Mouse (Mus musculus): ENCODE data around the gene Il9r. TPM values are rescaled to one million over a fixed set of nuclear protein-coding genes. Genes with fewer than 3 reads are reported as not detected.
"Not testable (repeated sequence)": the region's sequence is repeated elsewhere in the genome, so short reads cannot be mapped to it uniquely, and the experiment has no call there.

Gene Il9r
- total and polyA plus RNA-seq, 2 experiments, result 0.07 TPM; not detected in 1

- Histone ChIP-seq H3K27ac (replicated peaks; ENCODE audit: insufficient read depth, low read depth, low read length) (no peak overlapping the region), H3K4me1 (ENCODE audit: control insufficient read depth, insufficient read depth, low read length) (0 out of 2 replicates have a peak, but pooled peaks cover 2% of the 10 kb centered on the region), H3K27me3 (ENCODE audit: control insufficient read depth, insufficient read depth, low read length) (no peaks in the 10 kb centered on the region), H3K9ac (ENCODE audit: low read depth, low read length) (no peak overlapping the region), H3K79me2 (ENCODE audit: control insufficient read depth, insufficient read depth, low read length) (no peaks in the 10 kb centered on the region; the same call in 1 of the 2 replicates), H3K36me3 (ENCODE audit: control insufficient read depth, insufficient read depth, low read length) (no peaks in the 10 kb centered on the region), H3K4me3 (ENCODE audit: insufficient read depth, low read depth, low read length) (no peak overlapping the region)
- TF ChIP-seq CTCF (IDR thresholded peaks at IDR 0.05; ENCODE audit: low read depth, low read length) (peak; percentile 73), POLR2A (IDR thresholded peaks at IDR 0.05; ENCODE audit: extremely low read depth, insufficient read depth, low read length) (no peak)
- DNase-seq (ENCODE audit: extremely low read depth, low read depth, low spot score), result peak; percentile 59
- 29% methylated on average over 8 of the region's 8 CpGs for WGBS
Observed at GRCm38 (mm10) chr11:32216851-32217250, 16.8 kb upstream of the Il9r start.

- Histone ChIP-seq H3K27ac (replicated peaks; ENCODE audit: insufficient read depth, low read depth, low read length) (no peak overlapping the region), H3K36me3 (ENCODE audit: control insufficient read depth, insufficient read depth, low read length) (no peaks in the 10 kb centered on the region), H3K4me3 (ENCODE audit: insufficient read depth, low read depth, low read length) (no peak overlapping the region), H3K79me2 (ENCODE audit: control insufficient read depth, insufficient read depth, low read length) (no peaks in the 10 kb centered on the region; the same call in 1 of the 2 replicates), H3K27me3 (ENCODE audit: control insufficient read depth, insufficient read depth, low read length) (no peaks in the 10 kb centered on the region), H3K9ac (ENCODE audit: low read depth, low read length) (no peak overlapping the region), H3K4me1 (ENCODE audit: control insufficient read depth, insufficient read depth, low read length) (no peaks in the 10 kb centered on the region)
- 85% methylated on average over 18 of the region's 18 CpGs for WGBS
- peak; percentile 36 for DNase-seq (ENCODE audit: extremely low read depth, low read depth, low spot score)
- TF ChIP-seq CTCF (IDR thresholded peaks at IDR 0.05; ENCODE audit: low read depth, low read length) (no peak), POLR2A (IDR thresholded peaks at IDR 0.05; ENCODE audit: extremely low read depth, insufficient read depth, low read length) (no peak)
Observed at GRCm38 (mm10) chr11:32215372-32216162, 15.5 kb upstream of the Il9r start.

- Histone ChIP-seq H3K27ac (replicated peaks; ENCODE audit: insufficient read depth, low read depth, low read length) (no peak overlapping the region), H3K4me3 (ENCODE audit: insufficient read depth, low read depth, low read length) (no peak overlapping the region), H3K27me3 (ENCODE audit: control insufficient read depth, insufficient read depth, low read length) (no peaks in the 10 kb centered on the region), H3K9ac (ENCODE audit: low read depth, low read length) (no peak overlapping the region), H3K36me3 (ENCODE audit: control insufficient read depth, insufficient read depth, low read length) (no peaks in the 10 kb centered on the region), H3K79me2 (ENCODE audit: control insufficient read depth, insufficient read depth, low read length) (no peaks in the 10 kb centered on the region), H3K4me1 (ENCODE audit: control insufficient read depth, insufficient read depth, low read length) (no peaks in the 10 kb centered on the region)
- 96% methylated on average over 9 of the region's 9 CpGs for WGBS
- DNase-seq (ENCODE audit: extremely low read depth, low read depth, low spot score), result no peak
- TF ChIP-seq CTCF (IDR thresholded peaks at IDR 0.05; ENCODE audit: low read depth, low read length), result no peak
Observed at GRCm38 (mm10) chr11:32210623-32211022, 10.5 kb upstream of the Il9r start.

- H3K27me3 ChIP-seq (ENCODE audit: control insufficient read depth, insufficient read depth, low read length), result no peaks in the 10 kb centered on the region
- H3K36me3 ChIP-seq (ENCODE audit: control insufficient read depth, insufficient read depth, low read length), result no peaks in the 10 kb centered on the region
- peak; percentile 95 for DNase-seq (ENCODE audit: extremely low read depth, low read depth, low spot score)
- TF ChIP-seq CTCF (IDR thresholded peaks at IDR 0.05; ENCODE audit: low read depth, low read length) (peak; percentile 51), POLR2A (IDR thresholded peaks at IDR 0.05; ENCODE audit: extremely low read depth, insufficient read depth, low read length) (no peak)
- WGBS, result under 1% methylated on average over 52 of the region's 52 CpGs
- no peaks in the 10 kb centered on the region for H3K79me2 ChIP-seq (ENCODE audit: control insufficient read depth, insufficient read depth, low read length)
- H3K9ac ChIP-seq (ENCODE audit: low read depth, low read length), result peak within 1 kb of the TSS; percentile 45
- no peaks in the 10 kb centered on the region for H3K4me1 ChIP-seq (ENCODE audit: control insufficient read depth, insufficient read depth, low read length)
- H3K4me3 ChIP-seq (ENCODE audit: insufficient read depth, low read depth, low read length), result peak within 1 kb of the TSS; percentile 57
- H3K27ac ChIP-seq (replicated peaks; ENCODE audit: insufficient read depth, low read depth, low read length), result no peak within 1 kb of the TSS
Observed at GRCm38 (mm10) chr11:32205058-32205873, 5.2 kb upstream of the Il9r start, which contains the start of gene Snrnp25. TSS of gene Snrnp25 (plus strand) at chr11:32205415.

DNA sequence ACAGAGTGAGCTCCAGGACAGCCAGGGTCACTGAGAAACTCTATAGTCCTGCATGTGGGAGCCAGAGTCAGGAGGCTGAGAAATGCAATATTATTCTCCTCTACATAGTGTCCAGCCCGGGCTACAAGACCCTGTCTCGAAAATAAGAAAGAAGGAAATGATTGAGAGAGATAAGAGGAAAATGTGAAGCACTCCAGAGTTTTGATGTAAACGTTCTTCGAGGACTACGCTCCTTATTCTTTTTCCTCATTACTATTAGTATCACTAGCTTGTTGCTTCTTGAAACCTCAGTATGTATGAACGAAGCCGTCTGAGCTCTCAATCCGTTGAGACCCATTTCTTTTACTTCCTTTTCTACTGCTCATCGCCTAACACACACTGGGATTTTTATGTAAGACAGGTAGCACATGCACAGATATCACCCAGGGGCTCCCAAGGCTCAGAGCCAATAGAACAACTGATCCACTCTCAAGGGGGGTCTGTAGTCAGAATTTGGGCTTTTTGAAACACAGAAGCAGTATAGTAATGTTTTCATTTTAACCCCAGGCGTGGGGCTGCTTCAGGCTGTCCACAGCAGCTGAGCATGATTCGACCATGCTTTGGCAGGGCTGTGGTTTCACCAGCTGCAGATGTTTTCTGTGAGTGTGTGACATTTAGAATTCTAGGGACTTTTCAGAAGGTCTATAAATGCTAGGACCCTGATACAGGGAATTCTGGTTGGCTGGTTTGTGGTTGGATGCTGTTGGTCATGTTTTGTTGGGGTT lies 2.0 kb upstream of the Il9r start:
- Histone ChIP-seq H3K27me3 (ENCODE audit: control insufficient read depth, insufficient read depth, low read length) (no peaks in the 10 kb centered on the region), H3K27ac (replicated peaks; ENCODE audit: insufficient read depth, low read depth, low read length) (no peak overlapping the region), H3K36me3 (ENCODE audit: control insufficient read depth, insufficient read depth, low read length) (no peaks in the 10 kb centered on the region), H3K79me2 (ENCODE audit: control insufficient read depth, insufficient read depth, low read length) (no peaks in the 10 kb centered on the region), H3K4me3 (ENCODE audit: insufficient read depth, low read depth, low read length) (no peak overlapping the region), H3K9ac (ENCODE audit: low read depth, low read length) (no peak overlapping the region), H3K4me1 (ENCODE audit: control insufficient read depth, insufficient read depth, low read length) (no peaks in the 10 kb centered on the region)
- no peak for TF ChIP-seq CTCF (IDR thresholded peaks at IDR 0.05; ENCODE audit: low read depth, low read length)
- no peak for TF ChIP-seq POLR2A (IDR thresholded peaks at IDR 0.05; ENCODE audit: extremely low read depth, insufficient read depth, low read length)
- 69% methylated on average over 11 of the region's 11 CpGs for WGBS
- no peak for DNase-seq (ENCODE audit: extremely low read depth, low read depth, low spot score)

- not testable (repeated sequence) for H3K27ac ChIP-seq (replicated peaks; ENCODE audit: insufficient read depth, low read depth, low read length); H3K4me1 ChIP-seq (ENCODE audit: control insufficient read depth, insufficient read depth, low read length); H3K9ac ChIP-seq (ENCODE audit: low read depth, low read length); H3K79me2 ChIP-seq (ENCODE audit: control insufficient read depth, insufficient read depth, low read length); DNase-seq (ENCODE audit: extremely low read depth, low read depth, low spot score); H3K36me3 ChIP-seq (ENCODE audit: control insufficient read depth, insufficient read depth, low read length); H3K4me3 ChIP-seq (ENCODE audit: insufficient read depth, low read depth, low read length); H3K27me3 ChIP-seq (ENCODE audit: control insufficient read depth, insufficient read depth, low read length)
- 64% methylated on average over 1 of the region's 1 CpGs for WGBS
Observed at GRCm38 (mm10) chr11:32200992-32201391, 913 bp upstream of the Il9r start.
